Mouse (Mus musculus) left cerebral cortex, adult 9 months (tissue): Measurements from ENCODE around the gene Celf2.
A peak's percentile ranks its signal among the peaks of the same experiment; 100 is the strongest.

ENCODE experiments used
- DNase-seq, 2 experiments: peaks; one replicate each; pipeline ENCODE4 v3.0.0; 2022; ENCODE audit warnings: low spot score in 2 of 2

Gene Celf2

DNA sequence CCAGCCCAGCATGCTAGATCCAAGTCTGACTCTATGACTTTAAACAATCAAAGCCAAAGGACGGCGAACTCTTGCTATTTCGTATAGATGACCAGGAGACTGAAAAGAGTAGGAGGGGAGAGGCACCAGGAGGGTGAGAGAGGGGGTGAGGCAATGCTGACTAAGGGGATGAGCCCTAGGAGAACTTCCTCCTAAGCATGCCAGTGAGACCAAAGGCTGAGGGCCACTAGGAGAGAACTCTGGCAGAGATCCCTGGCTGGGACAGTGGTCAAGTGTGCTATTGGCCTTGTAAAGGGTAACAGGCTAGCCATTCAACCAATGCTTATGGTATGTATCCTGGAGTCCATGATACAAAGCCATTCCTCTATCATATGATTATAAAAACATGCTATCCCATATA, 778.5 kb downstream of the Celf2 start:
- no peak for DNase-seq

DNA sequence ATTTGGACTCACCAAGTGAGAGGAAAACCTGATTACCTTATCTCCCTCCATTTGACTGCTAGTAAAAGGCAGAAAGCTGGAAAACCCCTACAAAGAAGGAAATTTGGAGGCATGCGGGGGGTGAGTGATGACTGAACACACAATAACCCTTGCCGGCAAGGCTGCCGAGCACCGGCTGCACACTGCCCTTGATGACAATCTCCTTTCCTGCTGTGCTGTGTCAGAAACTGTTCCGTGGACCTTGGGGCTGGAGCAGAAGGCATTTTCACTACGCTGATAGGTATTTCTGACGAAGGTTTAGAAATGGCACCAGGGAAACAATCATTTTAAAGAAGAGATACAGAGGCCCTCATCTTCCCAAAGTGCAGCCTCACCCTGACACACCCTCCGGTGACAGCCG, 779.4 kb downstream of the Celf2 start:
- no peak for DNase-seq

DNA sequence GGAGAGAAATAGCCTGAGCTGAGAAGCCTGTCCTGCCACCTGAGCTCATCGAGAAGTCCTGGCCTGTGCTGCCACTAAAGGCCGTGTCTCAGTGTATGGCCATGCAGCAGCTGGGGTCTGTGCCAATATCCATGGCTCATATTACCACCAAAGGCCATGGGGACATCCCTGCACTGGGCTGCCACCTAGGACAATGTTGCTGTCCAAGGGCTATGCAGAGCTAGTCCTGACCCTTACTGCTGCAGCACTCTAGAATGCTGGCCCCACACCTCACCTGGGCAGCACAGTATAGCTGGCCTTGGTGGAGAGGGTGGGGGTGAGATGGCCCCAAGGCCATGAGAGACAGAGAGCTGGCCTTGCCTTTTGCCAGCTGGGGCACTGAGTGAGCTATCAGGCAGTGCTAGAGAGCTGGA, 780.5 kb downstream of the Celf2 start:
- no peak for DNase-seq

DNA sequence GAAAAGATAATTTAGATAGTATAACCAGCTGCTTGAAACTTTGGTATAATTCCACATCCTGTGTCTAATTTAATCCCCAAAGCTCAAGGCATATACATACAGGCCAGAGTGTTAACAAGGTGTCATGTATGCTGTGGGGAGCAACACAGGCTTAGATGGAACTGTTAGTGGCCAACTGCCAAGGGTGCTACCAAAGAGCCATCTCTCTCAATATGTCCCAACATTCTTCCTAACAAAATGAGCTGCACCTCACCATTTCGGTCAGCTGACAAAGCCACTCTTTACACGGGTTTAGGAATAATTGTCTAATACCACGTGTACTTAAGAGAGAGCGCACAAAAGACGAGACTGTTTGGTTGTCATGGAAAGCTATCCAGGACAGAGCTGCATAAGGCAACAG, 782.0 kb downstream of the Celf2 start:
- no peak for DNase-seq

DNA sequence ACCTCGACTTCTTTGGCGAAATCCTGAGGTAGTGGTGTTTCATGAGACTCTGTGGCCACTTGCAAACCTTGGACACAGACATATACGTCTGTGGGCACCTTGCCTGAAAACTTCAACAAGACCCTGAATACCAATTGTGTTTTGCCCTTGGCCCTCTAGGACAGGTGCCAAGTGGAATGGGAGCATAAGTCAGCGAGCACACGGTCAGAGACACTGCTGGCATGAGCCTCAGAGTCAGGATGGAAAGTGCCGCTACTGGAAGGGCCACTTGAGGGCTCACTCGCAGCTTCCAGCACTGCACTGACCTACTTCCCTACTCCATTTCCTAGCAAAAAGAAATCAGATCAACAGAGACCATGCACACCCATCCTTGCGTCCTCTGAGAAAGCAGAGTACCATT, 783.3 kb downstream of the Celf2 start:
- no peak for DNase-seq

DNA sequence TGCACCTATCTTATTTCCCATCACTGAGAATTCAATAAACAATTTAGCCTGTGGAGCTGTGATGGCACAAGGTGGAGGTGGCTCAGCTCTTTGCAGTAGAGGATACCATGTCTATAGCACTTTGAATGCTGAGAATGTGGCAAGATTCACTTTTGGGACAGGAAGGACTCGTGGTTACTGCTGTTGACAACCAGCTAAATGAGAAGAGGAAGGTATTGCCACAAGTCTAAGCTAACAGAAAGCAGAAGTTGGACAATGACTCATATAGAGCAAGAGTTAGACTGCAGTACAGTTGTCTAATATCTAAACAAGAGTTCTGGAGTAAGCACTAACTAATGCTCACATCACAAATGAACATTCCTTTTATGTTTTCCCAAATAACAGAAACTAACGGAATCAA, 785.8 kb downstream of the Celf2 start:
- no peak for DNase-seq

DNA sequence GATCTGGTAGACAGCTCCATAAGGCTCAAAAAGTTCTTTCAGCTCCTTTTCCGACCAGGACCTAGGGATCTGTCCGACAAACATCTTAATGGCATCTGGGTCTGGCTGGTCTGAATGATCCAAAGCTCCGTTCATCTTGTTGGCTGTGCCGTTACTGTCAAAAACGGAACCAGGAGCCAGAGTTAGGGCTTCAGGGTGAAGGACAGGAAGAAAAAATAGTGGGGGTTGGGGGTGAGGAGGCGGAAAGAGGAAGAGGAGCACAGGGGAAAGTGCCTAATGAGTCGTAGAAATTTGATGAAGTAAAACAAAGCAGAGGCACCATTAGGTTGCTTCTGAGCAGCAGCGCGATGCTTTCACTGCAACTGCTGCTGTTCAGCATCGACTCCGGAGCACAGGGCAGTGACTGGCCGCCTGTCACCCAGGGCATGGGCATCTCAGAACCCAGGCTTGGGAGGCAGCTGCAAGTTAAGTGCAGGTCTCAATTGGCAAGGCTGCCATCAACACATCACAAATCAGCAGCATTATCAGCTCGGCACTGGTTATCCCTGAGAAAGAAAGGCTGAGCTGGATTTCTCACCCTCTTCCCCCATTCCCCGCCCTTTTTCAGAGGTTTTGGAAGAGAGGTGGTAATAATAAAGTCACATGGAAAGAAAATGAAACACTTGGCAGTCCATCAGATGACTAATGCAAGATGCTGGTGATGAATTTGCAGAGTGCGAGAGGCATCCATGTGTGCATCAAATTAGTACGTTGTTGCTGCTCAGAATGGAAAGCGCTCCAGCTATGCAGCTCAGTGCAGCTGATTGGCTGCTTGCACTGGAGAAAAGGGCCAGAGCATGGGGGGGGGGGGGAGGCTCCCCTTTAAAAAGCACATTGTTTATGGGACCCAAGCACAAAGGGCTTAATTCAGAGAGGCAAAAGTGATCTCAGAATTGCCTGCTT, 787.6 kb downstream of the Celf2 start:
- peak; percentile 77 to 79 for DNase-seq

DNA sequence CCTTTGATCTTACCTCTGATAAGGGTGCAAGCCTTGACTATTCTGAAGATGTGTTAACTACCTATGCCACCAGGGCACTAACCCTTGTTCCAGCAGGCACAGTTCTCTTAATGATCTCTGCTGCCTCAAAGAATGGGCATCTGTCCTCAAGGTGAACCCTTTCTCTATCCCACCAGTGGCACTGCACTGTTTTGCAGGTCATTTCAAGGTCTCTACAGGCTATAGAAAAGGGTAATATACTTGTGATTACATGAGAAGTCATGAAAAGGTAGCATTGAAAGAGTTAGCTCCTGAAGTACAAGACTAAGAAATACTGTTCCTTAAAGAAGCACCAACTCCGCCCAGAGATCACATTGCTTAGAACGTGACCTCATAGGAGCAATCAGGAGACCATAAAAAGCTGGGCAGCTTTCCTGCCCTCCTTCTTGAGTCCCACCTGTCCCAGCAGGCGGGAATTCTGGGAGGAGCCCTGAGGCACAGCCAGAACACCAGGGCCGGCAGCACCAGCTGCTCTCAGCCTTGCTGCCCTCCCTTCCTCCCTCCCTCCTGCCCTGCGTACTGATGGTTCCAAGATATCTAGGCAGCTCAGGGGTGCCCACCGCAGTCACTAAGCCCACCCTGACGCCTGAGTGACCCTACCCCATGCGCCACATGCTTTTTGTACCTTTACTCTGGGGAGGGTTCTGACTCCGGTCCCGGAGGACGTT, 788.5 kb downstream of the Celf2 start:
- DNase-seq: peak in 1 of 2 experiments; percentile 55

DNA sequence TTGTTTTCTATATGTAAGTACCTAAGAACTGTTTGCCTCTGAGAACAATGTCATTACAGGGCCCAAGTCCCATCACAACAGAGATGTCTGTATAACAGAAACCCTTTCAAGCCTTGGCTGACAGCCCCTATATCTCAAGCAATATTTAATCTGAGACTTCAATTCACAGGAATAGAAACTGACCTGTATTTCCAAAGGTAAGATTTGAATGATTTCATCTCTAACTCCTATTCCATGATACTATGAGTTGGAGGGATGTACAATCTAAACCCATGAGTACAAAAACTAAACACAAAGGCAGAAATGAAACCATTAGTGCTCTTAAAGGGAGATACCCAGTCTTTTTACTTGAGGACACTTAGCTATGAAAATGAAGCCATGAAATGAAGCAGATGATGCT, 790.5 kb downstream of the Celf2 start:
- no peak for DNase-seq

DNA sequence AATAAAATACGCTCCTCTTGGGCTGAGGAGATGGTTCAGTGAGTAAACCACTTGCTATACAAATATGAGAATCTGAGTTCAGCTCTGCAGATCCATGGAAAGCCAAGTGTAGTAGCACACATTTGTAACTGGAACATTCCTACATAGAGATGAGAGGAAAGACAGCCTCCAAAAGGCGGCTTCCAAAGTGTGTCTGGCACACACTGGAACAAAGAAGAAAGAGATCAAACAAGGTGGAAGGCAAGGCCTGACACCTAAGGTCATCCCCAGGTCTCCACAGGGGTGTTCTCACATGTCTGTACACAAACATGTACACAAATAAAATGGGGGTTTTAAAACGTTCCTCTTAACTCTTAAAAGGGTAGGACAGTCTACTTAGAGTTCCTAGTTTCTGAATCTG, 791.4 kb downstream of the Celf2 start:
- DNase-seq: no peak

DNA sequence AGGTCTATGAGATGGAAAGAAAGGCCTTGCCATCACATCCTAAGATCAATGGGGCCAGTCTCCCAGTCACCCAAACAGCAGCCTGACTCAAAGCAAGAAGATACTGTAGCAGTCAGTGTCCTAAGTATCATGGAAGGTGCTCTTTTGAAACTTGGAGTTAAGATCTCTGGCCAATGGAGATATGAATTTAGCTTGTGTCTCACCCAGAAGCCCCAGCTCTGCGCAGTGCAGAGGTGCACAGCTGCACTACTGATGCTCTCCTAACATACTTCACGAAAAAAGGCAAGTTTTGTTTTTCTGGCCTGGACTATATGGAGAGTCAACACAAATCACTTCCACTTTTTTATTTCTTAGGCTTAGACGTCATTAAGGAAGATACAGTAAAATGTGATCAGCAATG, 793.8 kb downstream of the Celf2 start:
- DNase-seq: no peak

DNA sequence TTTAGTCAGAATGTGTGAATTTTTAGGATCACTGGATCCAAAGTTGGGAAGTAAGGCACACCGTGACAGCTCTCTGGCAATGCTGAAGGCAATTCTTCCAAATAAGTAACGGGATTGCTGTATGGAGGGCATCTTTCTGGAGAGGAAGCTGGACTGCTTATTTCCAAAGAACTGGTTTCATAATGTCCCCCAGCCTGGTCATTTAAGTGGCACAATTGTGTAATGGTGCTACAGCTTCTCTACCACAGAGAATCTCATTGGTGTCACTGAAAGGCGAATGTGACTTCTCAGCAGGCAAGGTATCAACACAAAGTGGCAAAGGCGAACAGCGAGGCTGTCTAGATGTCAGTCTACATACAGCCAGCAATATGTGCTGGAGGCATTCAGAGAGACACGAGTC, 795.8 kb downstream of the Celf2 start:
- DNase-seq: no peak

DNA sequence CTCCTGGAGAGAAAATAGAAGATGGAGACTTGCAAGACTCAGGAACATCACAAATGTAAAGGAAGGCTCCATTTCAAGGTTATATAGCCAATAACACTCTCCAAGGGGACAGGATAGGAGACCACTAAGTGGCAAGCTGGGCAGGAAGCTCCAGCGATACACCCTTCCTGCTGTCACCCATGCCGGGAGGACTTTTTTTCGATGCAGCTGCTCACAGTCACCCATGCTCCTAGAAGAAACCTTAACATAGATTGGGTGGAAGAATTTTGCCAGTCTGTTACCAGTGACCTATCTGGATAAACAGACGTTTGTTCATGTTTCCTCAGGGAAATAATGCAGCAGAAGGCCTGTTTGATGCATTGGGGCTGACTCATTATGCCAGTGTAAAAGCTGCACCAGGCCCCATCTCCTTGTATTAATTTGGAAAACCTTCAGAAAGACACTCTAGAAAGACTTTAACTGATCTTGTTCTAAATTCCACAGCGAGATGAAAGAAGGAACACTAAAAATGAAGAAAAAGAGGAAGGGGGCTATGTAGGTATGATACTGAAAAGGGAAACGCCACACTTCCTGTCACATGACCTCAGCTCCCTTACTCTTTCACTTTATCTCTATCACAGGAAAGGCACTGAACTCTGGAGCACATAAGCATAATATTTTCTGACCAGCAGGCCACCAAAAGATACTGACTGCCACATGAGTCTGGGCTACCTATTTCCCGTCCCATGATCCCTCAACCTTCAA, 798.5 kb downstream of the Celf2 start:
- DNase-seq: no peak

DNA sequence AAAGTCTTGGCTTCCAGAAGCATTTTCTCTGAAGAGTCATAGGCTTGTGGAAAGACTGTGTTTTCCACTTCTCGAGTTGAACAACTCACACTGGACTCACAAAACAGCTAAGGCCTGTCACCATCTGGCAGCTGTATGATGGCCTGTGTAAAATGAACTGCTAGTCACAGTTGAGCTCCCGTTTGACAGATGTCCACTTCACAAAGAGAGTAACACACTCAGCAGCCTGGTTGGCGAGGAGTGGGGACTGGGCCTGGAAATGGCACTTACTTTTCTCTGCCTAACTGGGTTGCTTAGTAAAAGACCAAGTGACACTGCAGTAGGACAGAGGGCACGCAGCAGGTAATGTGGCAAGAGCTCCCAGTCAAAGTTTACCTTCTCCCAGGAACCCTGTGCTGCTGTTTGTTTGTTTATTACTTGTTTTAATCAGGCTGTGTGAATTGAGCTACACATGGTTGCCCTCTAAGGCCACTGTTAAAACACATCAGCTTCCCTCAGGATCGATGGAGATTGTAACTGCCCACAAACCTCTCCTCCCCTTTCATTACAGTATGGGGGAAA, 801.3 kb downstream of the Celf2 start:
- no peak for DNase-seq

DNA sequence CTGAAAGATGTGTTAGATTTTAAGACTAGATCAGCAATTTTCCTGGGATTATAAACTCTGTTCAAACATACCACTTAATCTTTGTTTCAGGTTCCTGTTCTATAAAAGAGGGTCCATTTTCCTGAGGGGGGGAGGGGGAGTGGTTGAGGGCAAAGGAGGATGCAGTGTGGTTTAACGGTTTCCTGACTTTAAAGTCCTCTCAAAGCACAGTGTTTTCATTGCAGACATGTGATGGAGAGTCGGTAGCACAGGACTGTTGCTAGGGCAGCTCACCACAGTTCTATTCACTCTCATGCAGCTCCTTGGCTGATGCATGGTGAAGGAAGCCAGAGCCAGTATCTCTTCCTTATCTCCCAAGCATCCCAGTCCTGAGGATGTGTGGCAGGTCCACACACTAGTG, 802.1 kb downstream of the Celf2 start:
- no peak for DNase-seq

DNA sequence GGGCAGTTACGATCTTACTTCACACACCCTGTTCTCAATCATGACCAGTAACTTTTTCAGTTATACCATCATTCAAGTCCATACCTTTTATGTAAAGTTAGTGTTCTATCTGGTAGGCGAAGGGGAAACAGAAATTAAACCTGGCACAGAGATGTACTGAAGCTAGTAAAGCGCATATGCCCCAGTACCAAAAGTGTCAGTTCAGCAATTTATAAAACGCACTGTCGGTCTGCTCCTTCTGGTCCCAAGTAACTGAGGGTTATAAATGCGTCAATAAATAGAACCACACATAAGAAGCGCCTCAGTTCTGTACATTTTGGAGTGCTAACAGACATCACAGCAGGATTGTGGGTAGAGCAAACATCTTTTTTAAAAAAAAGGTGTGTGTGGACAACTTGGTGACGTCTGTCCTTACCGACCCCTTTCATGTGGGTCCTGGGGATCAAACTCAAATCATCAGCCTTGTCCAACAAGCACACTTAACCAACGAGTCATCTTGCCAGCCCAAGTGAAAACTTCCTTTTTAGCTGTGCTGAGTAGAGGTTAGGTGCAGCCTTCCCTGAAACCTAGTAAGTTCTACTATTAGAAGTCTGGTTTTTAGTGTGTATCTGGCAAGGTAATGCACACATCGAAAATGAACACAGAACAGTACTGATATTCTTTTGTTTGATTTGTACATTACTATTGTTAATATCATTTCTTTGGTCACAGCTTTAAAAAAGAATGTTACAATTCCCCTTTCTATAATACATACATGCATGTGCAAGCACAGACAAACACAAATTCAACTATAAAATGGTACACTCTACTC, 803.2 kb downstream of the Celf2 start:
- DNase-seq: no peak

DNA sequence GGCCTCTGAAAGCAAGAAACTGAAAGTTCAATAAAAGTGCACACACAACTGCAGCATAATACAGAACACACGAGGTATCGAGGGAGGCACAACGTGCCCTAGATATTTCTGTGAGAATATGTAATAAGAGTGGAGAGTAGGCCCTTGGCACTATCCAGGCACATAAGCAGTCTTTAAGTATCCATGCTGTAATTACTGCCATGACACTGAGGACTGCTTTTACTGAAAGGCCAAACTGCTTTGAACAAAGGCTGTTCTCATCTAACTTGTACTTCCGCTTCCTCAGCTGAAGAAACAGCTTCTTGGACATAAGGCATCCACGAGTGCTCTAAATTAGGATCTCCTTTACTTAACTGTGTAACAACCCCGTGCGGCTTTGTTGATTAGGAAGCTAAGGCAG, 803.9 kb downstream of the Celf2 start:
- DNase-seq: no peak

DNA sequence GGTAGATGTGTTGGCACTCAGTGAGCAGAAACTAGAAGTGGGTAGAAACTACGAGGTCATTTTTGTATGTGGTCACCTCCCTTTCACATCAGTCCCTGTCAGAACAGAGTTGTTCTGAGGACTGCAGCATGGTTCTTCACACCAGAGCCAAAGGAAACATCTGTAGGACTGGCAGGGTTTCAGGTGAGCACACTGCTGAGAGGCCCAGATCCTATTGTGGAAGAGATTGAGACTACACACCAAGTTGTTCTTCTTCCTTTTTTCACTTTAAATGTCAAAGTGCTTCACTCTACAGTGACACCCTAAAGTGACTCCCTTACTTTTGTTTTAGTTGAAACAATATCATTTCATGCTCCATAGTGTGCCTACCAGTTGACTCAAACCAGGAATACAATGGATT, 804.6 kb downstream of the Celf2 start:
- DNase-seq: no peak

DNA sequence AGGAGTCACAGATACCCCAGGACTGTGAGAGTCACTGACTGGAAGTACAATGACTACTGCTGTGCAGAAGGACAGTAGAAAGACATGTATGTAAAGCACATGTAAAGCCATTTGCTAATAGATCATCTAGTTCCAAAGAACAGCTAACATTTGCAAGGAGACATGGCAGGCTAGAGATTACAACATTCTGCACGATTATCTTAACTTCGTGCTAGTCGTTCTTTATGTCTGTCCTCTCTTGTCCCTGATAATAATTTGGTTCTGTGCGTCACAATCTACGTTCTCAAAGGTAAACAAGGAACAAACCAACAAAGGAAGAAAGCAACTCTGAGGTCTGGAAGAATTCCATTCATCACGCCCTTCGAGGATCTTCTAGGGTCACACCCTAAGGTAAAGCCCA, 805.0 kb downstream of the Celf2 start:
- no peak for DNase-seq

DNA sequence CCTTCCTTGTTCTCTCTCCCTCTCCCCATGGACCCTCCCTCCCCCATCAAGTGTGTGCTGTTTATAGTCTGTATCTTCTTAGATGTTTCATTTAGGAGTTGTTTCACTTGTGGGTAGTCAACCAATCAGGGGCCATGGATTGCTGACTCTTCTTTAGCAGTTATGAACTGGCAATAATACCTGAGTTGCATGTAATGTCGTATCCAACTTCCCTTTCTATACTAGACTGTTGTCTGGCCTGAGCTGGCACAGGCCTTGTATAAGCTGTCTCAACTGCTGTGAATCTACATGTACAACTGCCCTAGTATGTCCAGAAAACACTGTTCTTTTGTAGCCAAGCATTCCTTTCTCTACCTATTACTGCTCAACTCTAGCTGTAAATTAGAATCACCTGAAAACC, 813.0 kb downstream of the Celf2 start:
- DNase-seq: no peak

DNA sequence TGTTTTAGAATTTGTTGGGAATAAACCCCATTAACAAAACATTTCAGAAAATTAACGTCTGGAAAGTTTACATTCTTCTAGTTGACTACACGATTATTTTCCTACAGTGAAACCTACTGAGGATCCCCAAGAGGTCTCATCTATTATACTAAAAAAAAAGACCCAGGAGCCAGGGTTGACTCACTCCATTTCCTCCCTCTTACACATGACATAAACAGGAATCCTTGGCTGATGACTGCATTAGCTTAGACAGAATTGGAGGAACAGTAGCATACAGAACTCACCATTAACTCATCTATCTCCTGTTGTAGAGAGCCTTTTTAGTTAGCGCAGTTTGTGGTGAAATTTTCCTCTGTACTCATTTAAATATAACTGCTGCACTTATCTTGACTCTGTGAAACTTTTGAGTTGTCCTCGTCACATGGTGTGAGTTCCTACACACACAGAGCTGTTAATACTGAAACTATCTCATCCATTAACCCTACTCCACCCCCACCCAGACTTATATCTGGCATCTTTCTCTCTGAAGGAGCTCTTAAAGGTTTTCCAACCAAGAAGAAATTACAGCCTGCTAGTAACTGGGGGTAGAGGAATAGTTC, 813.9 kb downstream of the Celf2 start:
- DNase-seq: no peak
